Mouse (Mus musculus) thymus, adult 2 months (tissue): ENCODE data around the gene Fam160b1.

Source experiments
- CTCF ChIP-seq: fragments of 200-500 bp; IDR thresholded peaks from 2 replicates; pipeline ENCODE4 v1.5.1; 2012; ENCODE audit warnings: mild to moderate bottlenecking, control low read depth, low read length, moderate library complexity, borderline replicate concordance; ENCODE audit not compliant: control insufficient read depth, poor library complexity, insufficient read depth; ENCODE audit errors: extremely low read depth
- POLR2A ChIP-seq: fragments of 200-500 bp; IDR thresholded peaks from 2 replicates; pipeline ENCODE4 v1.6.1; 2012; ENCODE audit warnings: mild to moderate bottlenecking, low read length, control low read depth, moderate library complexity; ENCODE audit not compliant: control insufficient read depth, poor library complexity, insufficient read depth; ENCODE audit errors: extremely low read depth

GRCm38 (mm10) chr19:57357244-57357643 lies 3.2 kb upstream of the Fam160b1 start:
- TF ChIP-seq CTCF (no peak), POLR2A (no peak)
